Mouse (Mus musculus): ENCODE measurements around the gene Usp10.

GRCm38 (mm10) chr8:119948340-119948739 is 38.2 kb downstream of the Usp10 start:
- no peak for TF ChIP-seq CTCF (IDR thresholded peaks at IDR 0.05; ENCODE audit: borderline replicate concordance, extremely low read depth, insufficient read depth, insufficient read length)
- no peak for TF ChIP-seq POLR2A (IDR thresholded peaks at IDR 0.05; ENCODE audit: borderline replicate concordance, extremely low read depth, insufficient read depth, insufficient read length, poor library complexity, severe bottlenecking)

Measured in brain, embryonic 14.5 days (tissue).